8 mouse cellular contexts compared by ENCODE assay signal in the genomic region with DNA sequence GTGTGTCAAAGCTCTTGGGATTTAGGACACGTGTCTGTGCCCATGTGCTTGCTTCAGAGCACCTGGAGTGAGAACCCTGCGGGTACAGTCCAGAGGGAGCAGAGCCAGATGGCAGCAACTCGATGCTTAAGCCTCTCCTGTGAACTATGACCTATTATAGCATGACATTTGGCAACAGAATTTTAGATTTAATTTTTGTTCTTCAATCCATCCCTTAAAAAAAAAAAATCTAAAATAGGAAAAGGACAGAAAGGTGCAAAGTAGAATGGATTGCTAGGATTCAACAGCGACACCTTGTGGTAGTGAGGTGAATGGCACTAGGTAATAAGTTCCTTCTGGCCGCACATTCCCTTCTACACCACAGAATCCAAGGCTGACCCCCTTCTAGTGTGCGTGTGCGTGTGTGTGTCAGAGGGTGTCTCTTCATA. TPM values are rescaled to one million over a fixed set of nuclear protein-coding genes. Genes with fewer than 3 reads are reported as not detected.
DNase-seq lines count a peak whose midpoint lies in the region; ATAC-seq and TF ChIP-seq lines count a peak whose summit lies in the region.

No protein-coding gene starts in this region.

- peaks cover 6% of the 10 kb centered on the region; the same call in 1 of the 2 replicates for H3K4me1 ChIP-seq in heart, embryonic 10.5 days
- peaks cover 6% of the 10 kb centered on the region; the same call in 1 of the 2 replicates for H3K4me1 ChIP-seq in cortical plate, adult 2 months (ENCODE audit: control insufficient read depth, insufficient read depth, low read length)

- peak; percentile 72 for TF ChIP-seq CTCF in cortical plate, adult 2 months (IDR thresholded peaks at IDR 0.05; ENCODE audit: extremely low read depth, insufficient read depth, low read length)

- intact Hi-C loops in heart, postnatal 10 days (cut with DNase I): loop anchor here (1.0 to 5.0 kb wide), 3 partner anchors 69 to 214 kb away; a partner anchor contains a TSS

- WGBS in heart, embryonic 10.5 days: 28% methylated on average over 7 of the region's 7 CpGs

- no peak for TF ChIP-seq POLR2A in cortical plate, adult 2 months (IDR thresholded peaks at IDR 0.05; ENCODE audit: extremely low read depth, insufficient read depth, low read length)

- no peak overlapping the region for H3K27ac ChIP-seq in heart, embryonic 10.5 days
- H3K27ac ChIP-seq in cortical plate, adult 2 months (ENCODE audit: insufficient read depth, low read length): no peak overlapping the region

- H3K27me3 ChIP-seq in heart, embryonic 10.5 days (ENCODE audit: insufficient read depth, poor library complexity, severe bottlenecking): peaks cover 3% of the 10 kb centered on the region; the same call in 1 of the 2 replicates

- H3K4me3 ChIP-seq in heart, embryonic 10.5 days: no peak overlapping the region
- H3K4me3 ChIP-seq in cortical plate, adult 2 months (ENCODE audit: insufficient read depth, low read length): no peak overlapping the region

- peak; percentile 71 for ATAC-seq in megakaryocyte-erythroid progenitor cell, adult 5-6 weeks (replicated peaks; ENCODE audit: low FRiP score, low TSS enrichment, poor library complexity, severe bottlenecking)

- peak; percentile 55 for DNase-seq in heart, adult 8-10 months (ENCODE audit: low spot score)
- DNase-seq in heart, embryonic 10.5 days (ENCODE audit: low spot score): no peak
- peak; percentile 59 to 65 for DNase-seq in adrenal gland, adult 18-20 months (ENCODE audit: low spot score in 2 of 2)
- peak; percentile 76 to 87 for DNase-seq in heart, postnatal 10 days
- peak; percentile 71 to 81 for DNase-seq in layer of hippocampus, postnatal 14 days (ENCODE audit: low spot score in 2 of 2)
- peak; percentile 20 to 73 for DNase-seq in spleen, postnatal 10 days (ENCODE audit: low spot score in 2 of 2)

- no peaks in the 10 kb centered on the region for H3K9me3 ChIP-seq in heart, embryonic 10.5 days

- H3K36me3 ChIP-seq in heart, embryonic 10.5 days: no peaks in the 10 kb centered on the region

RNA-seq across cellular contexts. Expression of a gene that starts 39.7 kb away (rescaled TPM):
- 100 to 1,000 TPM; 167 to 177 (median 171) TPM for total RNA-seq in heart, adult 8-10 months (2022)
- 149 and 180 TPM in 2 replicates for polyA plus RNA-seq in heart, embryonic 10.5 days (2016; fragmentation: Nextera tagmentation; extraction: Ambion mirVana)
- total RNA-seq in adrenal gland, adult 18-20 months (2021): 100 to 1,000 TPM in 1 of 2 experiments, 10 to 100 TPM in 1; 57.2 to 102 TPM
- 61.1 and 63.8 TPM in 2 replicates for polyA plus RNA-seq in cortical plate, adult 2 months (2012; rRNA removed)
- total RNA-seq in heart, postnatal 10 days (2021): 100 to 1,000 TPM; 163 to 166 TPM
- total RNA-seq in layer of hippocampus, postnatal 14 days (2021): 10 to 100 TPM; 52.0 to 53.4 TPM
- 64.6 and 71.1 TPM in 2 replicates for total RNA-seq in megakaryocyte-erythroid progenitor cell, adult 5-6 weeks (2014; fragmentation: Nextera tagmentation)
- 130 and 135 TPM in 2 replicates for total RNA-seq in megakaryocyte-erythroid progenitor cell, adult 5-6 weeks (2017)
